Mouse (Mus musculus) CH12.LX (cell line): ENCODE measurements at regions not wholly inside any gene's neighbourhood (a gene's known extent, or its start where the extent isn't known, plus 50 kb on each side); places are given as distances from the start of the nearest gene placed in this dataset.

Experiments
- DNase-seq: peaks from one replicate; pipeline ENCODE4 v3.0.0-alpha.2; 2013; ENCODE audit errors: extremely low read depth
- H3K27ac ChIP-seq: 2 replicates; pipeline ENCODE4 v1.5.1; 2012; ENCODE audit warnings: low read depth, mild to moderate bottlenecking, control low read depth, moderate library complexity; ENCODE audit not compliant: insufficient read depth
- H3K27me3 ChIP-seq: replicated peaks from 2 replicates; pipeline ENCODE3; 2012; ENCODE audit warnings: inconsistent platforms
- H3K36me3 ChIP-seq, 2 experiments: replicated peaks in 1 of 2; 2 replicates each; pipeline versions ENCODE3 to v1.6.1; 2012; ENCODE audit warnings: inconsistent platforms in 1 of 2, low read length in 1 of 2, mild to moderate bottlenecking in 1 of 2, mixed read lengths in 1 of 2, moderate library complexity in 1 of 2; ENCODE audit not compliant: control insufficient read depth in 1 of 2, insufficient read depth in 1 of 2
- H3K4me1 ChIP-seq, 2 experiments: 2 replicates each; pipeline ENCODE4 v1.6.1; 2012; ENCODE audit warnings: inconsistent platforms in 1 of 2, moderate library complexity in 1 of 2; ENCODE audit not compliant: insufficient read depth in 2 of 2, control insufficient read depth in 1 of 2
- H3K4me2 ChIP-seq: 2 replicates; pipeline ENCODE4 v1.6.1; 2012; ENCODE audit warnings: low read depth, mild to moderate bottlenecking, control low read depth; ENCODE audit not compliant: poor library complexity, insufficient read depth, severe bottlenecking
- H3K4me3 ChIP-seq, 3 experiments: fragments of 150-350 bp in 1 of 3; sonication (generic) in 1 of 3; replicated peaks in 1 of 3; 2 replicates each; pipeline versions ENCODE3 to v1.5.1; 2011 to 2012; ENCODE audit warnings: low read depth in 2 of 3, low read length in 2 of 3, mild to moderate bottlenecking in 2 of 3, moderate library complexity in 2 of 3, control low read depth in 1 of 3, improper control_type of control experiment in 1 of 3, inconsistent platforms in 1 of 3, mixed read lengths in 1 of 3; ENCODE audit not compliant: poor library complexity in 1 of 3
- H3K79me2 ChIP-seq: replicated peaks from 2 replicates; pipeline ENCODE4 v1.6.1; 2012; ENCODE audit warnings: mild to moderate bottlenecking, moderate library complexity; ENCODE audit not compliant: control insufficient read depth, poor library complexity, insufficient read depth, severe bottlenecking; ENCODE audit errors: extremely low read depth
- H3K9ac ChIP-seq: 2 replicates; pipeline ENCODE4 v1.6.1; 2012; ENCODE audit warnings: low read depth, mild to moderate bottlenecking, control low read depth, moderate library complexity; ENCODE audit not compliant: insufficient read depth
- H3K9me3 ChIP-seq: replicated peaks from 2 replicates; pipeline ENCODE3; 2012; ENCODE audit warnings: low read length, inconsistent platforms, mixed read lengths
- BHLHE40 ChIP-seq: IDR thresholded peaks from 2 replicates; pipeline ENCODE4 v1.6.1; 2011; ENCODE audit warnings: mild to moderate bottlenecking, low read depth, low read length, improper control_type of control experiment
- CHD1 ChIP-seq: IDR thresholded peaks from 2 replicates; pipeline ENCODE4 v1.6.1; 2012; ENCODE audit warnings: low read depth, low read length, improper control_type of control experiment, inconsistent platforms
- CHD2 ChIP-seq: IDR thresholded peaks from 2 replicates; pipeline ENCODE4 v1.6.1; 2011; ENCODE audit warnings: low read length, improper control_type of control experiment
- CTCF ChIP-seq, 2 experiments: IDR thresholded peaks in 1 of 2; conservative IDR thresholded peaks in 1 of 2; 2 replicates each; pipeline ENCODE4 v1.5.1; 2011 to 2012; ENCODE audit warnings: low read depth in 2 of 2, low read length in 2 of 2, improper control_type of control experiment in 1 of 2, inconsistent platforms in 1 of 2, mild to moderate bottlenecking in 1 of 2, moderate library complexity in 1 of 2
- GABPA ChIP-seq: IDR thresholded peaks from 2 replicates; pipeline ENCODE4 v1.6.1; 2012; ENCODE audit warnings: low read depth, low read length, improper control_type of control experiment, inconsistent platforms; ENCODE audit not compliant: insufficient replicate concordance
- IRF4 ChIP-seq: IDR thresholded peaks from 2 replicates; pipeline ENCODE4 v1.6.1; 2014; ENCODE audit warnings: low read depth, mild to moderate bottlenecking, inconsistent platforms, low read length, improper control_type of control experiment
- KAT2A ChIP-seq: IDR thresholded peaks from 2 replicates; pipeline ENCODE4 v1.6.1; 2012; ENCODE audit warnings: low read length, improper control_type of control experiment, inconsistent platforms; ENCODE audit not compliant: insufficient replicate concordance
- MAFK ChIP-seq: IDR thresholded peaks from 2 replicates; pipeline ENCODE4 v1.6.1; 2011; ENCODE audit warnings: low read length, improper control_type of control experiment; ENCODE audit not compliant: insufficient replicate concordance
- MEF2A ChIP-seq: IDR thresholded peaks from 2 replicates; pipeline ENCODE4 v1.6.1; 2014; ENCODE audit warnings: low read depth, mild to moderate bottlenecking, inconsistent platforms, low read length, improper control_type of control experiment, borderline replicate concordance
- MYC ChIP-seq: IDR thresholded peaks from 2 replicates; pipeline ENCODE4 v1.6.1; 2011; ENCODE audit warnings: low read depth, mild to moderate bottlenecking, improper control_type of control experiment, low read length
- PAX5 ChIP-seq: IDR thresholded peaks from 2 replicates; pipeline ENCODE4 v1.6.1; 2012; ENCODE audit warnings: low read length, inconsistent platforms, mixed read lengths
- POLR2AphosphoS2 ChIP-seq: IDR thresholded peaks from 2 replicates; pipeline ENCODE4 v1.6.1; 2011; ENCODE audit warnings: low read depth, low read length, improper control_type of control experiment
- RAD21 ChIP-seq: IDR thresholded peaks from 2 replicates; pipeline ENCODE4 v1.6.1; 2011; ENCODE audit warnings: low read depth, mild to moderate bottlenecking, low read length, improper control_type of control experiment, moderate library complexity
- TBP ChIP-seq: conservative IDR thresholded peaks from 2 replicates; pipeline ENCODE4 v1.6.1; 2011; ENCODE audit warnings: low read depth, low read length, improper control_type of control experiment
- UBTF ChIP-seq: IDR thresholded peaks from 2 replicates; pipeline ENCODE4 v1.6.1; 2012; ENCODE audit warnings: low read depth, mild to moderate bottlenecking, inconsistent platforms, low read length, improper control_type of control experiment, moderate library complexity
- USF1 ChIP-seq: IDR thresholded peaks from 2 replicates; pipeline ENCODE4 v1.6.1; 2014; ENCODE audit warnings: low read depth, mild to moderate bottlenecking, inconsistent platforms, low read length, improper control_type of control experiment
- USF2 ChIP-seq: conservative IDR thresholded peaks from 2 replicates; pipeline ENCODE4 v1.6.1; 2011; ENCODE audit warnings: low read depth, low read length, improper control_type of control experiment
- ZC3H11A ChIP-seq: IDR thresholded peaks from 2 replicates; pipeline ENCODE4 v1.6.1; 2012; ENCODE audit warnings: low read depth, mild to moderate bottlenecking, inconsistent platforms, low read length, improper control_type of control experiment
- ZKSCAN1 ChIP-seq: IDR thresholded peaks from 2 replicates; pipeline ENCODE4 v1.6.1; 2012; ENCODE audit warnings: low read depth, inconsistent platforms, low read length, improper control_type of control experiment, borderline replicate concordance
- ZMIZ1 ChIP-seq: IDR thresholded peaks from 2 replicates; pipeline ENCODE4 v1.6.1; 2012; ENCODE audit warnings: low read depth, mild to moderate bottlenecking, inconsistent platforms, low read length, improper control_type of control experiment
- ZNF384 ChIP-seq: IDR thresholded peaks from 2 replicates; pipeline ENCODE4 v1.6.1; 2012; ENCODE audit warnings: low read depth, low read length, improper control_type of control experiment, inconsistent platforms
- dilution Hi-C: fragments of 300-500 bp; cut with MboI; formaldehyde crosslinking; loops from 2 replicates; pipeline ENCODE4 v1.14.3; 2020; ENCODE audit warnings: low sequenced_read_pairs; ENCODE audit not compliant: extremely low pct_unique_long_range_greater_than_20kb, extremely low pct_ligation_motif_present
- in situ Hi-C: fragments of 300-500 bp; cut with MboI; formaldehyde crosslinking; loops from 3 replicates; pipeline ENCODE4 v1.14.3; 2019; ENCODE audit warnings: low sequenced_read_pairs, low pct_ligation_motif_present, low pct_unique_long_range_greater_than_20kb, mixed read lengths

DNA sequence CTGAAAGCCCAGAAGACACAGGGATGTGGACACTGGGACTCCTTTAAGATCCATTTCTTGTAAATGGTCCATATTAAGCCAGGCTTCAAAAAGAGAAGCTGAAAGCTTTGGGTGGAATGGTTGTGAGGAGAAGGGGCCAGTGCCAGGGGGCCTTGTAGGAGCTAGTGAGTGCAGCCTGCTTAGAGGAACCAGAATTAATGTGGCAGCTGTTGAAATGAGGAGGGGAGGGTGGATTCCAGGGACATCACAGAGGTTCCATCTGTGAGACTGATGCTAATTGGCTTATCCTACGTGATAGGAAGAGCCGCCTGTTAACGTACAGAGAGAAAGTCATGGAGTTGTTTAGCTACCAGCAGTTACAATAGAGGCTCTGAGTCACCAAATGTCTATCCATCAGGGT is 407.6 kb downstream of the Nedd1 start:
- no peak overlapping the region for H3K4me2 ChIP-seq
- H3K9me3 ChIP-seq: peaks cover 15% of the 10 kb centered on the region
- H3K27me3 ChIP-seq: no peaks in the 10 kb centered on the region
- no peak overlapping the region for H3K9ac ChIP-seq
- H3K4me1 ChIP-seq: no peaks in the 10 kb centered on the region
- H3K79me2 ChIP-seq: no peaks in the 10 kb centered on the region
- no peak overlapping the region for H3K27ac ChIP-seq
- in situ Hi-C loops (loop anchor here (25.0 kb wide), 1 partner anchor 698 kb away; no protein-coding TSS in a partner anchor), dilution Hi-C loops (no loop called here)
- H3K4me3 ChIP-seq: no peak overlapping the region
- no peaks in the 10 kb centered on the region for H3K36me3 ChIP-seq
- TF ChIP-seq ZKSCAN1 (no peak), CTCF (conservative IDR thresholded peaks at IDR 0.05 in 1 of 2, IDR thresholded peaks at IDR 0.05 in 1 of 2; ENCODE audit: low read depth in 2 of 2, low read length in 2 of 2) (no peak), USF1 (no peak)
- no peak for DNase-seq

DNA sequence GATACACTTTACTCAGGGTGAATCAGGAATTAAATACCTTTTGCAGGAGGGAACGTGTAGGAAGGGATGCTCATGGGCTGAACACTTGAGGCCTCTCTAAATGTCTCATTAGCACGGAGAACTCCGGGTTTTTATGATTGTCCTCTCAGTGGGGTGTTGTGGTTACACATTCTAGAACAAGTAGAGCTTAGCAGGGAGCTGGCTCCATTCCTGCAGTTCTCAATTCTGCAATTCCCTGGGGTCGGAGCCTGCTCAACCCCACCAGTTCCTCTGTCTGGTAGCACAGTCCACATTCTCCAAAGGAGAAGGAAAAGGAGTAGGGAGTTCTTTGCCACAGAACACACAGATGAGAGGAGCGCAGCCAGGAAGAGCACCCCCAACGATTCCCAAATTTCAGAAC is 409.9 kb downstream of the Nedd1 start:
- Histone ChIP-seq H3K27ac (no peak overlapping the region), H3K36me3 (no peaks in the 10 kb centered on the region), H3K9ac (no peak overlapping the region), H3K4me3 (no peak overlapping the region), H3K27me3 (no peaks in the 10 kb centered on the region), H3K9me3 (peaks cover 14% of the 10 kb centered on the region), H3K4me2 (no peak overlapping the region), H3K79me2 (no peaks in the 10 kb centered on the region), H3K4me1 (no peaks in the 10 kb centered on the region)
- TF ChIP-seq BHLHE40 (no peak), CHD1 (no peak), RAD21 (no peak), MYC (no peak), IRF4 (no peak), USF2 (no peak)
- no peak for DNase-seq
- in situ Hi-C loops: loop anchor here (25.0 kb wide), 1 partner anchor 700 kb away; no protein-coding TSS in a partner anchor
- dilution Hi-C loops: no loop called here

DNA sequence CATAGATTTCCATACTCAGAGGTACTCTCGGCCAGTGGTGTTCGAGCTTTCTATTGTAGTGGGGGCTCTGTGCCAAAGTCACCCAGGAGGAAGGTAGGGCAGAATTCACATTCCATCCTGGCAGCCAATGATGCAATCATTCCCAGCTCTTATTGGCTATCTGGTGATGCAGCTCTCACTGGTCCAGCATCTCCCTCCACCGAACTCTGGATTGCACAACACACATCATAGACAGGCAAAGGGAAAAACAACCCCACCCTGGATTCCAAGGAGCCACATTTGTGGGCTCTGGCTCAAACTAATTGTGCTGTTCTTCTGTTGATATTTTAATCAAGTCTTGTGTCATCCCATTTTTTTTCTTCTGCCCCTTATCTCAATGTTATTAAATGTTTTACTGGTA is 413.6 kb downstream of the Nedd1 start:
- Histone ChIP-seq H3K79me2 (no peaks in the 10 kb centered on the region), H3K27ac (no peak overlapping the region), H3K9ac (no peak overlapping the region), H3K4me1 (no peaks in the 10 kb centered on the region), H3K4me3 (no peak overlapping the region), H3K36me3 (no peaks in the 10 kb centered on the region), H3K27me3 (no peaks in the 10 kb centered on the region), H3K4me2 (no peak overlapping the region), H3K9me3 (peaks cover 12% of the 10 kb centered on the region)
- in situ Hi-C loops: loop anchor here (25.0 kb wide), 1 partner anchor 704 kb away; no protein-coding TSS in a partner anchor
- dilution Hi-C loops: no loop called here
- TF ChIP-seq ZC3H11A (no peak), ZKSCAN1 (no peak), TBP (no peak), ZMIZ1 (no peak), MEF2A (no peak), ZNF384 (no peak), MYC (no peak), CHD2 (no peak), GABPA (no peak), PAX5 (no peak), POLR2AphosphoS2 (no peak), MAFK (no peak), UBTF (no peak), KAT2A (no peak)
- DNase-seq: no peak
